Mouse (Mus musculus) CH12.LX (cell line): ENCODE results near the gene Hoxb7. TPM values are rescaled to one million over a fixed set of nuclear protein-coding genes. Genes with fewer than 3 reads are reported as not detected.

Experiments used
- DNase-seq: peaks from one replicate; pipeline ENCODE4 v3.0.0-alpha.2; 2013; ENCODE audit errors: extremely low read depth
- H3K27ac ChIP-seq: 2 replicates; pipeline ENCODE4 v1.5.1; 2012; ENCODE audit warnings: low read depth, mild to moderate bottlenecking, control low read depth, moderate library complexity; ENCODE audit not compliant: insufficient read depth
- H3K27me3 ChIP-seq: replicated peaks from 2 replicates; pipeline ENCODE3; 2012; ENCODE audit warnings: inconsistent platforms
- H3K36me3 ChIP-seq, 2 experiments: replicated peaks in 1 of 2; 2 replicates each; pipeline versions ENCODE3 to v1.6.1; 2012; ENCODE audit warnings: inconsistent platforms in 1 of 2, low read length in 1 of 2, mild to moderate bottlenecking in 1 of 2, mixed read lengths in 1 of 2, moderate library complexity in 1 of 2; ENCODE audit not compliant: control insufficient read depth in 1 of 2, insufficient read depth in 1 of 2
- H3K4me1 ChIP-seq, 2 experiments: 2 replicates each; pipeline ENCODE4 v1.6.1; 2012; ENCODE audit warnings: inconsistent platforms in 1 of 2, moderate library complexity in 1 of 2; ENCODE audit not compliant: insufficient read depth in 2 of 2, control insufficient read depth in 1 of 2
- H3K4me2 ChIP-seq: 2 replicates; pipeline ENCODE4 v1.6.1; 2012; ENCODE audit warnings: low read depth, mild to moderate bottlenecking, control low read depth; ENCODE audit not compliant: poor library complexity, insufficient read depth, severe bottlenecking
- H3K4me3 ChIP-seq, 3 experiments: fragments of 150-350 bp in 1 of 3; sonication (generic) in 1 of 3; replicated peaks in 1 of 3; 2 replicates each; pipeline versions ENCODE3 to v1.5.1; 2011 to 2012; ENCODE audit warnings: low read depth in 2 of 3, low read length in 2 of 3, mild to moderate bottlenecking in 2 of 3, moderate library complexity in 2 of 3, control low read depth in 1 of 3, improper control_type of control experiment in 1 of 3, inconsistent platforms in 1 of 3, mixed read lengths in 1 of 3; ENCODE audit not compliant: poor library complexity in 1 of 3
- H3K79me2 ChIP-seq: replicated peaks from 2 replicates; pipeline ENCODE4 v1.6.1; 2012; ENCODE audit warnings: mild to moderate bottlenecking, moderate library complexity; ENCODE audit not compliant: control insufficient read depth, poor library complexity, insufficient read depth, severe bottlenecking; ENCODE audit errors: extremely low read depth
- H3K9ac ChIP-seq: 2 replicates; pipeline ENCODE4 v1.6.1; 2012; ENCODE audit warnings: low read depth, mild to moderate bottlenecking, control low read depth, moderate library complexity; ENCODE audit not compliant: insufficient read depth
- H3K9me3 ChIP-seq: replicated peaks from 2 replicates; pipeline ENCODE3; 2012; ENCODE audit warnings: low read length, inconsistent platforms, mixed read lengths
- BHLHE40 ChIP-seq: IDR thresholded peaks from 2 replicates; pipeline ENCODE4 v1.6.1; 2011; ENCODE audit warnings: mild to moderate bottlenecking, low read depth, low read length, improper control_type of control experiment
- CHD2 ChIP-seq: IDR thresholded peaks from 2 replicates; pipeline ENCODE4 v1.6.1; 2011; ENCODE audit warnings: low read length, improper control_type of control experiment
- CTCF ChIP-seq, 2 experiments: IDR thresholded peaks in 1 of 2; conservative IDR thresholded peaks in 1 of 2; 2 replicates each; pipeline ENCODE4 v1.5.1; 2011 to 2012; ENCODE audit warnings: low read depth in 2 of 2, low read length in 2 of 2, improper control_type of control experiment in 1 of 2, inconsistent platforms in 1 of 2, mild to moderate bottlenecking in 1 of 2, moderate library complexity in 1 of 2
- E2F4 ChIP-seq: IDR thresholded peaks from 2 replicates; pipeline ENCODE4 v1.6.1; 2011; ENCODE audit warnings: low read depth, low read length, improper control_type of control experiment; ENCODE audit not compliant: insufficient replicate concordance
- ELF1 ChIP-seq: IDR thresholded peaks from 2 replicates; pipeline ENCODE4 v1.6.1; 2014; ENCODE audit warnings: low read depth, mild to moderate bottlenecking, inconsistent platforms, low read length, improper control_type of control experiment
- EP300 ChIP-seq: IDR thresholded peaks from 2 replicates; pipeline ENCODE4 v1.6.1; 2011; ENCODE audit warnings: low read length, improper control_type of control experiment
- HCFC1 ChIP-seq: IDR thresholded peaks from 2 replicates; pipeline ENCODE4 v1.6.1; 2012; ENCODE audit warnings: low read depth, mild to moderate bottlenecking, inconsistent platforms, low read length, improper control_type of control experiment
- IRF4 ChIP-seq: IDR thresholded peaks from 2 replicates; pipeline ENCODE4 v1.6.1; 2014; ENCODE audit warnings: low read depth, mild to moderate bottlenecking, inconsistent platforms, low read length, improper control_type of control experiment
- JUN ChIP-seq: IDR thresholded peaks from 2 replicates; pipeline ENCODE4 v1.6.1; 2011; ENCODE audit warnings: low read depth, mild to moderate bottlenecking, low read length, improper control_type of control experiment, moderate library complexity; ENCODE audit not compliant: insufficient read depth
- JUND ChIP-seq: conservative IDR thresholded peaks from 2 replicates; pipeline ENCODE4 v1.6.1; 2011; ENCODE audit warnings: low read depth, low read length, improper control_type of control experiment
- KAT2A ChIP-seq: IDR thresholded peaks from 2 replicates; pipeline ENCODE4 v1.6.1; 2012; ENCODE audit warnings: low read length, improper control_type of control experiment, inconsistent platforms; ENCODE audit not compliant: insufficient replicate concordance
- MAX ChIP-seq: IDR thresholded peaks from 2 replicates; pipeline ENCODE4 v1.6.1; 2011; ENCODE audit warnings: low read length, improper control_type of control experiment
- MAZ ChIP-seq: IDR thresholded peaks from 2 replicates; pipeline ENCODE4 v1.6.1; 2012; ENCODE audit warnings: low read depth, mild to moderate bottlenecking, inconsistent platforms, low read length, improper control_type of control experiment, moderate library complexity
- MEF2A ChIP-seq: IDR thresholded peaks from 2 replicates; pipeline ENCODE4 v1.6.1; 2014; ENCODE audit warnings: low read depth, mild to moderate bottlenecking, inconsistent platforms, low read length, improper control_type of control experiment, borderline replicate concordance
- MXI1 ChIP-seq: IDR thresholded peaks from 2 replicates; pipeline ENCODE4 v1.6.1; 2011; ENCODE audit warnings: mild to moderate bottlenecking, low read depth, low read length, improper control_type of control experiment
- MYC ChIP-seq: IDR thresholded peaks from 2 replicates; pipeline ENCODE4 v1.6.1; 2011; ENCODE audit warnings: low read depth, mild to moderate bottlenecking, improper control_type of control experiment, low read length
- NRF1 ChIP-seq: IDR thresholded peaks from 2 replicates; pipeline ENCODE4 v1.6.1; 2014; ENCODE audit warnings: low read depth, mild to moderate bottlenecking, inconsistent platforms, low read length, improper control_type of control experiment, moderate library complexity
- PAX5 ChIP-seq: IDR thresholded peaks from 2 replicates; pipeline ENCODE4 v1.6.1; 2012; ENCODE audit warnings: low read length, inconsistent platforms, mixed read lengths
- RAD21 ChIP-seq: IDR thresholded peaks from 2 replicates; pipeline ENCODE4 v1.6.1; 2011; ENCODE audit warnings: low read depth, mild to moderate bottlenecking, low read length, improper control_type of control experiment, moderate library complexity
- SIN3A ChIP-seq: IDR thresholded peaks from 2 replicates; pipeline ENCODE4 v1.6.1; 2012; ENCODE audit warnings: low read length, improper control_type of control experiment, inconsistent platforms
- SMC3 ChIP-seq: IDR thresholded peaks from 2 replicates; pipeline ENCODE4 v1.6.1; 2011; ENCODE audit warnings: low read depth, low read length, improper control_type of control experiment
- USF1 ChIP-seq: IDR thresholded peaks from 2 replicates; pipeline ENCODE4 v1.6.1; 2014; ENCODE audit warnings: low read depth, mild to moderate bottlenecking, inconsistent platforms, low read length, improper control_type of control experiment
- USF2 ChIP-seq: conservative IDR thresholded peaks from 2 replicates; pipeline ENCODE4 v1.6.1; 2011; ENCODE audit warnings: low read depth, low read length, improper control_type of control experiment
- ZC3H11A ChIP-seq: IDR thresholded peaks from 2 replicates; pipeline ENCODE4 v1.6.1; 2012; ENCODE audit warnings: low read depth, mild to moderate bottlenecking, inconsistent platforms, low read length, improper control_type of control experiment
- ZMIZ1 ChIP-seq: IDR thresholded peaks from 2 replicates; pipeline ENCODE4 v1.6.1; 2012; ENCODE audit warnings: low read depth, mild to moderate bottlenecking, inconsistent platforms, low read length, improper control_type of control experiment
- ZNF384 ChIP-seq: IDR thresholded peaks from 2 replicates; pipeline ENCODE4 v1.6.1; 2012; ENCODE audit warnings: low read depth, low read length, improper control_type of control experiment, inconsistent platforms
- dilution Hi-C: fragments of 300-500 bp; cut with MboI; formaldehyde crosslinking; loops from 2 replicates; pipeline ENCODE4 v1.14.3; 2020; ENCODE audit warnings: low sequenced_read_pairs; ENCODE audit not compliant: extremely low pct_unique_long_range_greater_than_20kb, extremely low pct_ligation_motif_present
- in situ Hi-C: fragments of 300-500 bp; cut with MboI; formaldehyde crosslinking; loops from 3 replicates; pipeline ENCODE4 v1.14.3; 2019; ENCODE audit warnings: low sequenced_read_pairs, low pct_ligation_motif_present, low pct_unique_long_range_greater_than_20kb, mixed read lengths
- polyA plus RNA-seq: library from polyadenylated mRNA; unstranded; fragments of >175 nt; gene quantifications from 2 replicates; pipeline ENCODE4 v1.2.1, GENCODE M21; 2012; ENCODE audit warnings: low read depth; ENCODE audit not compliant: insufficient read length
- total RNA-seq, 2 experiments: library from RNA; depleted of rRNA; stranded (reverse); fragments of 300-350 nt in 1 of 2; fragments of >200 nt in 1 of 2; gene quantifications; 2 replicates each; pipeline ENCODE4 v1.2.3; 2012 to 2014

Hoxb7 gene
- total and polyA plus RNA-seq, 3 experiments, result not detected

DNA sequence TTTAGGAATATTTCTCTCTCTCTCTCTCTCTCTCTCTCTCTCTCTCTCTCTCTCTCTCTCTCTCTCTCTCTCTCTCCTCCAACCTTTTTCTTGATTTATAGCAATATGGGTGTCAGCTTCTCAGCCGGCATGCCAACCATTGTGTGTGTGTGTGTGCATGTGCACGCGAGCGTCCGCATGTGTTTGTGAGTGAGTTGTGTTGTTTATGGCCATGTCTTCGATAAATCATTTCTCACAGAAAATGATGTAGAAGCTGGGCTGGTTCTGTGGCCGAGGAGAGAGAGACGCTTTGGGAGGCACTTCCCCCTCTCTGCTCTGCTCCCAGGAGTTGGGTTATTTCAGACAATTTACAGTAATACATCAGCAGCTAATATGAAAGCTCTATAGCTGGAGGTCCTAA lies 42.2 kb downstream of the Hoxb7 start:
- Histone ChIP-seq H3K27me3 (no peaks in the 10 kb centered on the region), H3K79me2 (no peaks in the 10 kb centered on the region), H3K36me3 (peaks cover 0 to 2% of the 10 kb centered on the region in 2 experiments), H3K27ac (no peak overlapping the region), H3K9me3 (no peaks in the 10 kb centered on the region), H3K9ac (no peak overlapping the region), H3K4me2 (no peak overlapping the region), H3K4me1 (no peaks in the 10 kb centered on the region), H3K4me3 (no peak overlapping the region)
- dilution Hi-C loops, result no loop called here
- in situ Hi-C loops, result no loop called here
- no peak for DNase-seq
- TF ChIP-seq CTCF (conservative IDR thresholded peaks at IDR 0.05 in 1 of 2, IDR thresholded peaks at IDR 0.05 in 1 of 2; ENCODE audit: low read depth in 2 of 2, low read length in 2 of 2) (no peak), USF2 (no peak), ELF1 (no peak), KAT2A (no peak), ZMIZ1 (no peak), SIN3A (no peak), JUN (no peak), MEF2A (no peak), E2F4 (no peak), JUND (no peak), IRF4 (no peak), ZNF384 (no peak), BHLHE40 (no peak), EP300 (no peak), CHD2 (no peak), PAX5 (no peak), RAD21 (no peak), MAX (no peak), NRF1 (no peak), SMC3 (no peak)

DNA sequence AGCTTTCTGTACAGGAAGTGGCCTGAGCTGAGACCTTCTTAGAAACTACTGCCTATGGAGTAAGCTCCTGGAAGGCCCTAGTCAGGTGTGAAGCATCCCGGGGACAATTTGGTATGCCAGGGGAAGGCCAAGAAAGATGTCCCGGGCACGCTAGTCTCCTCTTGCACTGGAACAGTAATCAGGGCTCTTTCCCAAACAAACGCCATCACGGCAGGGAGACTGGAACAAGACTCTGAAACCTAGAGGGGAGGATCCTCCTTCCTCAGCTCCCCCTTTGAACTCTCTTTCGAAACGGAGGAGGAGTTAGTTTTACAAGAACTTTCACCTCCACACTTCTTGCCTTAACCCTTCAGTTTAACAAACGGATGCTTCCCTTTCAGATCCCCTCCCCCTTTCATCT lies 45.7 kb downstream of the Hoxb7 start:
- H3K36me3 ChIP-seq, result peaks cover 0 to 2% of the 10 kb centered on the region in 2 experiments
- H3K4me2 ChIP-seq, result no peak overlapping the region
- H3K4me1 ChIP-seq, result no peaks in the 10 kb centered on the region
- H3K27me3 ChIP-seq, result no peaks in the 10 kb centered on the region
- no peaks in the 10 kb centered on the region for H3K79me2 ChIP-seq
- H3K9ac ChIP-seq, result no peak overlapping the region
- DNase-seq, result no peak
- H3K4me3 ChIP-seq, result no peak overlapping the region
- in situ Hi-C loops, result no loop called here
- no peaks in the 10 kb centered on the region for H3K9me3 ChIP-seq
- dilution Hi-C loops, result no loop called here
- no peak overlapping the region for H3K27ac ChIP-seq
- TF ChIP-seq SIN3A, result no peak
- no peak for TF ChIP-seq MAZ
- no peak for TF ChIP-seq MYC
- TF ChIP-seq CHD2, result no peak
- TF ChIP-seq MXI1, result no peak
- TF ChIP-seq KAT2A, result no peak
- TF ChIP-seq HCFC1, result no peak
- no peak for TF ChIP-seq ZC3H11A
- TF ChIP-seq USF1, result no peak
- no peak for TF ChIP-seq ELF1
